Mouse (Mus musculus) embryonic stem cell, embryonic (primary cell): ENCODE data around the gene Pde11a.

Experiments
- CTCF ChIA-PET, 4 experiments: fragments of 300-600 bp in 2 of 4; fragments of 350-600 bp in 2 of 4; sonication (Branson Sonifier 250); formaldehyde crosslinking; loops; one replicate each; lab custom pipeline; 2022; ENCODE audit warnings: inconsistent platforms in 2 of 4; lab: Charles Lee
- POLR2A ChIA-PET, 4 experiments: fragments of 300-600 bp in 2 of 4; fragments of 350-600 bp in 2 of 4; sonication (Branson Sonifier 250); formaldehyde crosslinking; loops; one replicate each; lab custom pipeline; 2022; ENCODE audit warnings: antibody characterized with exemption in 4 of 4, inconsistent platforms in 1 of 4; lab: Charles Lee

The Pde11a gene

DNA sequence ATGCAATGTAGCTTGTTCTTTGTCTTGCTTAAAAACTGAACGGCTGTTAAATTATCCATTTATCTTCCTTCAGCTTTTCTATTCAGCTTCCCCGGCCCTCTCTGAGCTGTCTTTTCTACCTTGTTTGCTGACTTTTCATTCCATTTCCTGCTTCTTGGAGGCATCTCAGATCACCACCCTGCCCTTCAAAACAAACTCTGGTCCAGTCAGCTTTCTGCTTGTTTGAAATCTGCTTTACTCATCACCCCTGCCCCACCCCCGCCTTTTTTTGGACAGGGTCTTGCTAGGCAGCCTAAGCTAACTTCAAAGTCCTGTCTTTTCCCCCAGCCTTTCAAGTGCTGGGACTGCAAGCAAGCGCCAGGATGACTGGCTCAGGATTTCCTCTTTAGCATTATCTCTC, 332.4 kb downstream of the Pde11a start:
- ChIA-PET CTCF (interaction anchor here in 2 of 4 experiments (0.6 to 1.3 kb wide), 8 partner anchors 15 to 1302 kb away, joined by 3 read pairs; partner anchors contain the start of gene Hoxd8 (in 1 of the 2)), POLR2A (interaction anchor here in 3 of 4 experiments (1.0 to 2.4 kb wide), 9 partner anchors 11 to 341 kb away, joined by 3 to 10 read pairs (median 4); partner anchors contain the start of gene Nfe2l2 (in 1 of the 3))

DNA sequence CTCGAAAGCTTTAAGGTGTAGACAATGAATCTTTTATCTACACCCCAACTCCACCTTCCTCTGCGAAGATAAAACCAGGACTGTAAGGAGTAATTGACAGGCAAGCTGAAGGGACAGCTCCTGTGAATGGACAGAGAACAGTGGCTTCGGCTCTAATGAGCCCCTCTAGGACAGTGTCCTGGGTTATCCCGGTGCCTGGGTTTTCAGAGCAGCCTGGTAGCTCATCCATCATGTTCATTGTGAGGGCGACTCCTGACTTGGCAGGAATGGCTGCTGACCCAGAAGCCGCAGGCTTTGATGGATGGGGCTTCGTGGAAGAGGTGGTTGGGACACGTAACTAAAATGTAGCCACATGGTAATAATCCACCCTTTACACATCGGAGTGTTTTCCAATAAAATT, 335.7 kb downstream of the Pde11a start:
- ChIA-PET CTCF (interaction anchor here in 2 of 4 experiments (0.6 to 4.2 kb wide), 3 partner anchors 8 to 156 kb away, joined by 3 to 38 read pairs (median 9); no protein-coding TSS in a partner anchor), POLR2A (interaction anchor here in 1 of 4 experiments (1.2 kb wide), 1 partner anchor 26 kb away, joined by 3 read pairs; no protein-coding TSS in a partner anchor)

DNA sequence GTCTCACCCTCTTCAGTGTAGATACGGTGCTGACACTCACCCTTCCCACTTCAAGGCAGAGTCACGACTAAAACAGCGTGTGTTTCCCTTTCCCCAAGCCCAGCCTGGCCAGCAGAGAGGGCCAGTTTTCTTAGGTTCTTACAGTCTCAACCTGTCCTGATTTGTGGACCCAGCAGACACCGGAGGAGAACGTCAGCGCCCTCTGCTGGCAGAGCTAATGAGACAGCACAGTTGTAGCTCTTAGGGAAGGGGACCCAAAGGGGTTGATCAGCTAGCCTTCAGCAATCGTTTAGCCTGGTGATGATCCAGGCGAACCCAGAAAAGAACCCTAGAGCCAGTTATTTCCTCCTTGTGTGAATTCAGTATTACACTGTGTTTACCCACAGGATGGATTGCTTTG, 337.2 kb downstream of the Pde11a start:
- POLR2A ChIA-PET: interaction anchor here in 3 of 4 experiments (0.6 to 2.9 kb wide), 12 partner anchors 8 to 139 kb away, joined by 3 to 11 read pairs (median 4); no protein-coding TSS in a partner anchor

DNA sequence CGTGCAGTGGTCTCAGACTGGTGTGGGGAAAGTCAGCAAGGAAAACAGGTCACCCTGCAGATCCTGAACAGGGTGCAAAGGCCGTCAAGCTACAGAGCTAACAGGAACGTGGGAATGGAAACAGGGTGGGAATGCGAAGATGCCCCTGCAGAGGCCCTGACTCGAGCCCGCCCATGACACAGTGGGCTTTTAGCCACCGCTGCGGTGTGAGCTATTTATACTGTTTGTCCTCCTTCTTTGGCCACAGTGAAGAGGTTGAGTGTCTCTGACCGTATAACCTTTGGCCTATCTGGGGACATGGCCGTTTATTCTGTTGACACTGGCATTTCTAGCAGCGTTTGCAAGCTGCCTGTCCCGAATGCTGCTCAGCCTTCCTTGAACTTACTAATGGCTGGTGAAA, 338.9 kb downstream of the Pde11a start:
- ChIA-PET CTCF (interaction anchor here (0.6 to 4.2 kb wide), 7 partner anchors 7 to 115 kb away, joined by 3 to 38 read pairs (median 9); no protein-coding TSS in a partner anchor), POLR2A (interaction anchor here in 2 of 4 experiments (1.5 to 2.9 kb wide), 4 partner anchors 8 to 63 kb away, joined by 3 to 11 read pairs (median 5); no protein-coding TSS in a partner anchor)

More for the DNA sequence above, 337.2 kb downstream of the Pde11a start:
- CTCF ChIA-PET: interaction anchor here (0.5 to 4.2 kb wide), 23 partner anchors 9 to 205 kb away, joined by 3 to 38 read pairs (median 3); no protein-coding TSS in a partner anchor

DNA sequence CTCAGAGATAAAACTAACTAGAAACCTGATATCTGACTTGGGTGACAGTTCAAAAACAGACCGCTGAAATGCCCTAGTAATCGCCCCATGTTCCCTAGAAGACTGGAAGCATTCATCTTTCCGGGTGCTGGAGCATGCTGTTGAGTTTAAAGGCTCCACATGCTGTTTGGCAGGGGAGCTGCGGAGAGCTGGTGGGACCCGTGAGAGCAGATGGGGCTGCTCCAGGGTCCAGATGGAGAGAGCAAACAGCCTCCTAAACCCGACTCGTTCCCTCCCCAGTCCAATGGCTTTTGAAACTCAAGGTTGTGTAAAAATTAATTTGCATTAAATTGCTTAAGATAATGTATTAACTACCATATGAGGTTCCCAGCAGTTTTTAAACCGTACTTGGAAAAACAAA, 339.9 kb downstream of the Pde11a start:
- ChIA-PET CTCF (interaction anchor here in 3 of 4 experiments (0.7 to 3.7 kb wide), 4 partner anchors 13 to 116 kb away, joined by 3 to 10 read pairs (median 6); no protein-coding TSS in a partner anchor), POLR2A (interaction anchor here in 2 of 4 experiments (0.8 to 2.8 kb wide), 6 partner anchors 10 to 294 kb away, joined by 3 to 8 read pairs (median 3); partner anchors contain the start of gene Nfe2l2 (in 1 of the 2))

- ChIA-PET POLR2A (interaction anchor here in 2 of 4 experiments (1.4 to 2.8 kb wide), 4 partner anchors 9 to 293 kb away, joined by 3 to 8 read pairs (median 5); partner anchors contain the start of gene Nfe2l2 (in 1 of the 2)), CTCF (interaction anchor here in 2 of 4 experiments (1.3 to 1.5 kb wide), 2 partner anchors 70 to 118 kb away, joined by 4 to 5 read pairs; no protein-coding TSS in a partner anchor)
Measured at GRCm38 (mm10) chr2:75997726-75998125, 340.8 kb downstream of the Pde11a start.

- ChIA-PET POLR2A (interaction anchor here in 1 of 4 experiments (0.7 kb wide), 1 partner anchor 16 kb away, joined by 3 read pairs; no protein-coding TSS in a partner anchor), CTCF (interaction anchor here in 1 of 4 experiments (4.5 kb wide), 1 partner anchor 7 kb away, joined by 38 read pairs; no protein-coding TSS in a partner anchor)
Measured at GRCm38 (mm10) chr2:75994841-75995240, 343.7 kb downstream of the Pde11a start.

DNA sequence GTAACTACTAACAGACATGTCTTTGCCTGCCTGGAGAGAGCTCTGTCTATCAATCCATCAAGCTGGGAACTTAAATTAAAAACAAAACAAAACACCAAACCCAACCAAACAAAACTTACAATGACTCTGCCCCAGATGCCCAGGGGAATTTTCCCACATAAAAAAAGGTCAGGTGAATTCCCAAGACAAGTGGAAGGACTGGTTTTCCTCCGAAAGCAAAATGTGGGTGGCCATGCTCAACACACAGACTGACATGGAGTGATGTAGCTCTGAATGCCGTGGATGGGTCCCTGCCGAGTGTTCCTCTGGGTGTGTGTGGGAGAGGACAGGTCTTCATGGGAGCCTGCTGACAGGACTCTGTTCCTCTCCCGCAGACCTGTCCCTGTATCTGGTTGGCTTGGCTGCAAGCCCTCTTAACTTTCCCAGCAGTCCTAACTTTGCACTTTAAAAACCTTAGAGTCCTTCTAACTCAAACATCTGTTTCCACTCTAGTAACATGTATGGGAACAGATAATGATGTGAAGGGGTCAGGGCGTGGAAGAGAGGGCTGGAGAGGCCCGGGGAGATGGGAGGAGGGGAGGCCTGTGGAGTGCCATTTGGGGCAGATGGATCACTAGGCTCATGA, 346.9 kb downstream of the Pde11a start:
- POLR2A ChIA-PET: interaction anchor here (0.6 to 3.3 kb wide), 16 partner anchors 9 to 384 kb away, joined by 3 to 12 read pairs (median 4); partner anchors contain the start of gene Nfe2l2 (in 2 of the 4)

DNA sequence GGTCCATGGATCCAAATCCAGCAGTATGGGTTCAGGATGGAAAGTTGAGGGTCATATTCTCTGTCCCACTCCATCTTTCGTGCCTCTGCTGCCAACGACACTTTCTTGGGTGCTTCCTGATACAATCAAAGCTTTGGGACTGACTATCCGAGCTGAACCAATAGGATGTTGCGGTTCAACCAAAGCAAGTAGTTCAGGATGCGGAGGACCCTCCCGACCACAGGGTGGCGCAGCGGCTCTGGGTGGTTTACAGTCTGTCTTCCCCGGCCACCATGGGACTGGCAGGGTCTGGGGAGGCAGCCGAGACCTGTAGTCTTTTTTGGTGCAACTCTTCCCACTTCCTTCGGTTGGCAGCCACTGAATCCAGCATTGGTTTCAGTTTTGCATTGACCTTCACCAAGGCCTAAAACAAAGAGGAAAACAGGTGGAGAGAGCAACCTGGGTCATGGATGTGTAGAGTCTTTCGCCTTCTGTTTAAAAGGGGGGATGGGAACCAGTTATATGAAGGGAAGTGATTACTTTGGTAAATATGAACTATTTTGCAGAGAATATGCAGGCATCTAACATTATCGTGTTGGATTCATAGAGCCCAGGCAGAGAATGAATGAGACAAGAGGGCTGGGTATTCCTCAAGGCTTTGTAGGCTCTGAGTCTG, 347.6 kb downstream of the Pde11a start:
- ChIA-PET CTCF (interaction anchor here (0.5 to 4.5 kb wide), 20 partner anchors 9 to 318 kb away, joined by 3 to 38 read pairs (median 5); partner anchors contain the start of gene Ttc30a1 (in 1 of the 4)), POLR2A (interaction anchor here (0.5 to 3.3 kb wide), 23 partner anchors 9 to 383 kb away, joined by 3 to 12 read pairs (median 4); partner anchors contain the start of genes Nfe2l2 (in 2 of the 4) and Agps (in 1 of the 4))

More for the DNA sequence above, 346.9 kb downstream of the Pde11a start:
- CTCF ChIA-PET: interaction anchor here in 3 of 4 experiments (1.0 to 4.5 kb wide), 7 partner anchors 9 to 124 kb away, joined by 3 to 38 read pairs (median 9); no protein-coding TSS in a partner anchor

- CTCF ChIA-PET: interaction anchor here (0.7 to 4.1 kb wide), 6 partner anchors 35 to 364 kb away, joined by 3 to 23 read pairs (median 12); no protein-coding TSS in a partner anchor
- POLR2A ChIA-PET: interaction anchor here in 2 of 4 experiments (0.6 to 3.3 kb wide), 12 partner anchors 8 to 329 kb away, joined by 3 to 10 read pairs (median 4); partner anchors contain the start of gene Nfe2l2 (in 2 of the 2)
Measured at GRCm38 (mm10) chr2:75989694-75990093, 348.9 kb downstream of the Pde11a start.

DNA sequence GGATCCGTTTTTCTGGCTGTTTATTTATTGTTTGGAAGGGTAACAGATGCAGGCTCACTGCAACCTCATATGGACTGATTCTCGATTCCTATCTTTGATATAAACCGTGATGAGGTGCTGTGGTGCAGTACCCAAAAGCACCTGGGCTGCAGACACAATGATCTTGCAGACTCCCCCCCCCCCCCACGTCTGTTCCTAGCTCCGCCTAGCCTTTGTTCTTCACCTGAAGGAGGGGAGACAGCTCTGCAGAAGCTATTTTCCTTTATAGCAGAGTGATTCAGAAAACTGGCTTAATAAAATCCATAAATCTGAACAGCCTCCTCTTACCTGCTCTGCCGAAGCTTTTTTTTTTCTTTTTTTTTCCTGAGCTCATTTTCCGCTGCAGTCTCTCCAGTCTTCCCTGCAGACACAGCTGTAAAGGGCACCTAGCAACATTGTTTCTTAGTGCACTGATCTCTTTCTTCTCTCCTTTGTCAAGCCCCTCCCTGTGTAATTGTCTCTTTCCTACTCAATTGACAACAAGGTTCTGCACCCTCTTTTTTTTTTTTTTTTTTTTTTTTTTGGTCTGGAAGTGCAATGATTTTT, 349.7 kb downstream of the Pde11a start:
- ChIA-PET POLR2A (interaction anchor here (0.6 to 2.4 kb wide), 25 partner anchors 8 to 907 kb away, joined by 3 to 10 read pairs (median 4); partner anchors contain the start of genes Nfe2l2 (in 2 of the 4), Hnrnpa3 (in 1 of the 4) and Ttc30a2 (in 1 of the 4)), CTCF (interaction anchor here (0.5 to 4.1 kb wide), 20 partner anchors 12 to 960 kb away, joined by 3 to 23 read pairs (median 4); no protein-coding TSS in a partner anchor)

DNA sequence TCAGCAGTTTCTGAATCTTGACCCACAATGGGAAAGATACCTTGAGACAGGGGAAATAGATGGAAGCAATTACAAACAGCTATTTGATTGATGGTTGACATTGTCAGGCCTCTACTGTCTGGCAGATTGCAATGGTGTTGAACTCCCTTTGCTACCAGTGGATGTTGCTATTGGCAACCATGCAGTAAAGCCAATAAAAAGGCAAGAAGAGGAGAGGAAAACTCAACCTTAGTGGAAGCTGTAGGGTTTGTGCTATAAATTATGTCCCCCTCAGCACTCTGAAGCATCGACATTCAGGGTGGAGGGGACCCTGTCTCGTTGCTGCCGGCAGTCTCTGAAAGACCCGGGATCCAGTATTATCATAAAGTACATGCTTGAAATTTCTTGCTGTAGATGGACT, 350.2 kb downstream of the Pde11a start:
- ChIA-PET POLR2A (interaction anchor here (0.7 to 2.4 kb wide), 23 partner anchors 8 to 906 kb away, joined by 3 to 10 read pairs (median 4); partner anchors contain the start of genes Nfe2l2 (in 2 of the 4), Hnrnpa3 (in 1 of the 4) and Ttc30a2 (in 1 of the 4)), CTCF (interaction anchor here (0.6 to 4.1 kb wide), 13 partner anchors 13 to 316 kb away, joined by 3 to 23 read pairs (median 5); no protein-coding TSS in a partner anchor)

GRCm38 (mm10) chr2:75987739-75988138, 350.8 kb downstream of the Pde11a start:
- POLR2A ChIA-PET: interaction anchor here in 3 of 4 experiments (1.0 to 2.4 kb wide), 11 partner anchors 9 to 354 kb away, joined by 3 to 8 read pairs (median 4); partner anchors contain the start of gene Ttc30a2 (in 1 of the 3)
- CTCF ChIA-PET: interaction anchor here in 3 of 4 experiments (0.7 to 2.3 kb wide), 8 partner anchors 13 to 1281 kb away, joined by 3 to 16 read pairs (median 4); no protein-coding TSS in a partner anchor

DNA sequence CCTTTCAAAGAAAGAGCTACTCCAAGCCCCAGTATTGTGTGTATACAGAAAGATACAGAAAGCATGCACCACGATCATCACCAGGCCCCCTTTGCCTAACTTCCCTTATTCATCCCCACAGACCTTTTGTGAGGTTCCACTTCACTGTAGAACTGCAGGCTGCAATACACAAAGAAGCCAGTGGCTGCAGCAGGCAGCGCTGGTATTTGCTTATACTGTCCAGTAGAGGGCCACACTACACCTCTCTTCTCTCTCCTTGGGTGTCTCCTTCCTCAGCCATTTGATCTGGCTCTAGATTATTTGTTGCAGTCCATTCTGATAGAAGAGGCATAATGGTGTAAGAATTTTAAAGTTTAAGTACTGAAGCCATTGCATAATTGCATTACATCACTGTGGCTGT, 353.4 kb downstream of the Pde11a start:
- POLR2A ChIA-PET: interaction anchor here in 3 of 4 experiments (0.6 to 2.0 kb wide), 10 partner anchors 14 to 390 kb away, joined by 3 to 6 read pairs (median 3); no protein-coding TSS in a partner anchor
- CTCF ChIA-PET: interaction anchor here in 2 of 4 experiments (0.5 to 1.2 kb wide), 11 partner anchors 8 to 130 kb away, joined by 3 to 10 read pairs (median 4); no protein-coding TSS in a partner anchor

- CTCF ChIA-PET: interaction anchor here in 1 of 4 experiments (0.6 kb wide), 1 partner anchor 20 kb away, joined by 7 read pairs; no protein-coding TSS in a partner anchor
- POLR2A ChIA-PET: interaction anchor here in 1 of 4 experiments (1.0 to 1.4 kb wide), 2 partner anchors 24 to 109 kb away, joined by 3 to 5 read pairs; no protein-coding TSS in a partner anchor
Measured at GRCm38 (mm10) chr2:75983847-75984246, 354.7 kb downstream of the Pde11a start.

DNA sequence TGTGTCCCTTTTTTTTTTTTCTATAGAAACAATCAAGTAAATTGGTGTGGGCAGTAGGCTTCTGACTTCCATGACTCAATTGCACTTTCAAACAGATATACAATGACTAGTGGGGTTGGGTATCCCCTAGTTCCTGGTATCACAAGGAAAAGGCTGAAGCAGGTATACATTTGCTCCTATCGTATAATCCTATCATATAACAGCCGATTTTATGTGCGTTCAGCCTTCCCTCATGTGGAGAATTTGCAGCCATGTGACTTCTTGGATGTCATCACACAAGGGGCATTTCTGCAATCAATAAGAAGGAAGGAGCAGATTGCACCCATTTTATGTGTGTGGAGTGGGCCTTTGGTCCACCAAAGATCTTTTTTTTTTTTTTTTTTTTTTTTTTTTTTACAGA, 355.5 kb downstream of the Pde11a start:
- POLR2A ChIA-PET: interaction anchor here in 1 of 4 experiments (0.6 kb wide), 1 partner anchor 358 kb away, joined by 5 read pairs; no protein-coding TSS in a partner anchor
- CTCF ChIA-PET: no interaction called here
